Mouse (Mus musculus): ENCODE data around the gene Sod1.

GRCm38 (mm10) chr16:90220892-90221431, 408 bp downstream of the Sod1 start:
- no peak for TF ChIP-seq CTCF (IDR thresholded peaks at IDR 0.05; ENCODE audit: extremely low read depth, insufficient read depth, low read length)
- no peak for TF ChIP-seq POLR2A (IDR thresholded peaks at IDR 0.05; ENCODE audit: extremely low read depth, insufficient read depth, low read length)
